Mouse (Mus musculus): Measurements from ENCODE around the gene Nrxn3.

Nrxn3 gene

DNA sequence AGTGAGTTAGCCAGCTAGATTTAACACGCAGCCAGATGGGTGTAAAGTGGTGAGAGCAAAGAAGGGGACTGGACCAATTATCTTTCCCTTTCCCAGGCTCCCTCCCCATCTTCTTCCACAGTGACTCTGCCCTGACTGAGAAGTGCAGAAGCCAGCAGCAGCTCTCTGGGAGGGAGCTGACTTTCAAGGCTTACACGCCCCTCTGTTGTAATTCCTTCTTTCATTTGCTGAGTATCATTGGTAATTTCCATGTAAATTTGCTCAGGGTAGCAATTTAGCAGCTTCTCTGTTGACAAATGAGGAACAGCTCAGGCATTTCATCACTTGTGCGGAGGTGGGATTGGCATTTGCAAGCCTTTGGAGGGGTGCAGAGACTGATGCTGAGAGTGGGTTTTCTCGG is 976.8 kb downstream of the Nrxn3 start:
- no peak for DNase-seq (ENCODE audit: low read depth, low spot score)

DNA sequence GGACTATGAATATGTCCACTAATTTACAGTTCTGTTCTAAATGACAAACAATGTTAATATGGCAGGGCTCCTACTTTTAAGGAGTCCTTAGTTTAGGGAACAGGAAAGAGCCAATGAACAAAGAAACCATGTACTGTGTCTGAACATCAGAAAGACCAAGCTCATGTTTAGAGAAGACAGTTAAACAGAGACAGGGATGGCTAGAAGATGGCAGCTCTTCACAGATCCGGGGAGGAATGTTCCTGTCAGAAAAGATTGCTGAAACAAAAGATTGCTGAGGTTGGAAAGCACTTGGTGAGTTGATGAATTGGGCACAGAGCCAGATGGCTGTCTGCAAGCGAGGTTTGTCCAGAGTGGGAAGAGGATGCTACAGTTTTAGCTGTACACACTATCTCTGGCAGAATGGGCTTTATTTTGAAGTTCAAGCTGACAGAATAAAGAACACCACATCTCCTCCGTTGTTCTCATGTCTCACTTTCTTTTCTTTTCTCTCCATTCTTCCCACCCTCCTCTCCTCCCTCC is 978.3 kb downstream of the Nrxn3 start:
- DNase-seq (ENCODE audit: low read depth, low spot score): no peak

DNA sequence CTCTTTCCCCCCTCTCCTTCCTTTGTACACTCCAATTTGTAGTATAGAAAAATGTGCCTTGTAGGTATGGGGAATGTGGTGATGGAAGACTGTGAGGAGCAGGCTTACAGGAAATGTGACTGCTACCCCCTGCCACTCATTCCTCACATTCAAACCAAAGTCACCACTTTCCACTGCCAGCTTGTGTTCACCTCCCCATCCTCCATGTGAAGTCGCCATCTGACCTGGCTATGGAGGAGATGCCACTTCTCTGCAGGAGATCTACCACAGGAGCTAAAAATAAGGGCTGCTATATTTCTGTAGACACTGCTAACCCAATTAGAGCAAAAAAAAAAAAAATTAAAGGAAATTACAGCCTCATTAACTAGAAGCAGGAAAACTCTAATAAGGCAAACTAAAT is 980.3 kb downstream of the Nrxn3 start:
- DNase-seq (ENCODE audit: low read depth, low spot score): no peak

DNA sequence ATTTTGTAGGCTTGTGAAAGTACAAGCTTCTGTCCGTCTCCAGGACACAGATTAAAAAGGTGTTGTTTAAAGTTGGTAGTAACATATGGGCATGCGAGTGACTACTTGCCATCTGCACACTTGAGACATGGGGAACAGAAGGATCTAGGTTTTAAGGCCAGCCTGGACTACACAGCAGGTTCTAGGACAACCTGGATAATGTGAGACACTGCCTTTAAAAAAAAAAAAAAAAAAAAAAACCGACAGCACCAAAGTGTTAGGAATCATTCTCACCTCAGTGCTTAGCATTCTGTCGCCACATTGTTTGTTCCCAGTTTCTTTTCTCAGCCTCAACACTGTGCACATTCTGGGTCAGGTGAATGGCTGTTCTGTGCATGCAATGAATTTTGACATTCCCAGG is 985.2 kb downstream of the Nrxn3 start:
- no peak for DNase-seq (ENCODE audit: low read depth, low spot score)

DNA sequence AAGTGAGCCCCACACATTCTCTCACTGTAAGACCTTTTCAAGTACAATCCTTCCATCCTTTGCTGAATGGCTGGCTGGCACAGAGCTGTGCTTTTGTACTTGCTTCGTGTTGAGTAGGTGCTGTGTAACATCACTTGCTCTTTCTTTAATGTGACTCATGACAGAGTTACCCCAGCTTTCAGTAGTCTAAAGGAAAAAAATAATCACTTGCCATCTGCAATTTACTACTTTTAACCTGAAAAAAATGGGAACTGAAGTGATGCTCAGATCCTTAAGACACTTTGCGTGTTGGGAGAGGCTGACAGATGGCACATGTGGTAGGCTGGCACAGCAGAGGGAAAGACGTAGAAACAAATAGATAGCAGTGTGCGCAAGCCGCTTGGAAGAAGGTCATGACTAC is 987.8 kb downstream of the Nrxn3 start:
- no peak for DNase-seq (ENCODE audit: low read depth, low spot score)

DNA sequence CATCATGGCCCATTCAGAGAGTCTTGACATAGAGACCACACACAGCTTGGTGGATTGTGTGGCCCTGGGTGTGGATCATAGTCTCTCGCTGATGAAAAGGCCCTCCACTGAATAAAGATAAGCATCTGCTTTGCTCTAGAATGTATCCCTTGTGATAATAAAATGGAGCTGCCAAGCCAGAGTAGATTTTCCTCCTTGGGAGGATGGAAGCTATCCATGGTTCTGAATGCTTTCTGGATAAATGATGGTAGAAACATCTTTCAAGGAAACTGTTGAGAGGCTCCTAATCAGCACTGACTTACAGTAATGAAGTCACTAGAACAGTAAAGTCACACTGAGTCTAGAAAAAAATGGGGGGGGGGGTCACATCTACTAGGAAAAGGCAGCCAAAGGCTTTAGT is 989.1 kb downstream of the Nrxn3 start:
- DNase-seq (ENCODE audit: low read depth, low spot score): no peak

DNA sequence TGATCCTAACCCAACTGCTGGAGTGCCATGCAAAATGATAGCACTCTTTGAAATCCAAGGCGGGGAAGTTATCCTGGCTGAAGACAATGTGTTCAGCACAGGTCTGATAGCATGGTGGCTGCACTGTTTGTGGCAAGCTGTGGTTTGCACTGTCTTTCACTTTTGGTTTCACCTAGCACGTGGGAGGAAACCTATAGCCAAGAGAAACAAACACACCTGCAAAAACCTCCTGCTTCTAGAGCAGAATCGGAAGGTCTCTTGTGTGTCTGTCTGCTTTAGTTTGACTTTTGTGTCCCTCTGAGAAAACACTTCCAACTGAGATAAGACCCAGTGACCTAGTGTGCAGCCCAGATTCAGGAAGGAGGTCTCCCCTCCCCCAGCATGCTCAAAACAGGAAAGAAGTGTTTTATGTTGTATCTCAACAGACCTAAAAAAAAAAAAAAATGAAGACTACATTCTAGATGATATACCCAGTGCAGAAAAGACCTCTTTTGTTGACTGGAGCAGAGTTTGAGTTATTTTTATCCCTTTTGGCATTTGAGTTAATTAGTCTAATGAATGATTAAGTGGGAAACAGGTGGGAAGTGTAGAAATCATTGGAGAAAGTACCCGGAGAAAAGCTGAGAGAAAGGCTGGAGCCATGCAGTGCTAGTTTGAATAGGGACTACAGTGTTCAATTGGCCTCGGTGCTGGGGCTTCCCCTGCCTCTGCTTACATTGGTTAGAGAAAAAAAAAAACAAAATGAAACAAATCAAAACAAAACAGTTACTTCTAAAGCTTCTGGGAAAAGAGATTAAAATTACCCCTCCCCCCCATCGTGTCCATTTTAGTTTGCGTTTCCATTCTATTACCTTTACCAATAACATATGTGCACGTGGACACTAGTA is 996.8 kb downstream of the Nrxn3 start:
- DNase-seq (ENCODE audit: low read depth, low spot score): no peak

DNA sequence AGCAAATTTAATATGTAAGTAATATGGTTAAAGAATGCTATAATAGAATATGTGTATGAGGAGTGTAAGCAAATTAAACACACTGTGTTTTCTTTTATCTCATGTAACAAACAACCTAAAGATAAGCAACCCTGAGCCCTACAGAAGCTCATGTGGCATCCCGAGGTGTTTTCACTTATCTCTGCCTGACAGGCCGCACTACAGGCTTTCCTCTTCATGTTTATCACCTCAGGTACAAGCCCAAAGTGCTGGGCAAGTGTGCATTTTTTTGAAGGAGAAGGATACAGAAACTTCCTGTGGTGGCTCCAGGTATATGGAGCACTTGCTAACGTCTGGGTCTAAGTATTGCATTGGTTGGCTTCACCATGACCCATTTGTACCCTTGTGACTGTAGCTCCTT is 998.3 kb downstream of the Nrxn3 start:
- no peak for DNase-seq (ENCODE audit: low read depth, low spot score)

DNA sequence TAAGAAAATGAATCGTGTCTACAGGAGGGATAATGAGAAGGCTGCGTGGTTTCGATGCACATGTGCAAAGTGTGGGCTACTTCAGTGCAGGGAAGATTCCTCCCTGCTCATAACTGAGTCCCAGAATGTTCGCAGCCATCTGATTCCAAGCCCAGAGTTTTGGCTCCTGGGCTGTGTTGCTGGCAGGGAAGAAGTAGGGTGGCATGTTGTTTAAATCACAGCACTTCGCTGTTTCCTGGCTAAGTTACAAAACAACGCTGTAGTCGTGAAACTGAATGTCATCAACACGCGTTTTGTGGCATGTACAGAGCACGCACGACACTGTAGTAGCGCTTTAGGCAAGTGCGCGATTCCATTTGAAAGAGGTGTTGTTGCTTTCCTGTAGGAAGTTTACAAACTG is 999.8 kb downstream of the Nrxn3 start:
- no peak for DNase-seq (ENCODE audit: low read depth, low spot score)

DNA sequence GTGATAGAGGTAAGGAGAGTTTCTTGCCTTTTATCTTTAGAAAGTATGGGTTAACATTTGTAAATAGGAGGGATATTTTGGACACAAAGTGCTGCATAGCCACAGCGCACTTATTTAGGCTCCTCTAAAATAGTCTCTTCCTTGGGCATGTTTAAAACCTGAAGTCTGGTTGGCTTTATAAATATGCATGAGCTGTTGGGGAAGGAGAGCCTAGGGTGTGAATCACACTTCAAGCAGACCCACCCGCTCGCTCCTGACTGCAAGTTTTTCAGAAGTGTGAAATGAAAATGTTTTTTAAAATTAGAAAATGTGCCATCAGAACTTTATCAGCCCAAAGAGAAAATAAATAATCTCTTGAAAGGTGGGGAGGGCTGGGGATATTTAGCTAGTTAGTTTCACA is 1001.4 kb downstream of the Nrxn3 start:
- DNase-seq (ENCODE audit: low read depth, low spot score): no peak

DNA sequence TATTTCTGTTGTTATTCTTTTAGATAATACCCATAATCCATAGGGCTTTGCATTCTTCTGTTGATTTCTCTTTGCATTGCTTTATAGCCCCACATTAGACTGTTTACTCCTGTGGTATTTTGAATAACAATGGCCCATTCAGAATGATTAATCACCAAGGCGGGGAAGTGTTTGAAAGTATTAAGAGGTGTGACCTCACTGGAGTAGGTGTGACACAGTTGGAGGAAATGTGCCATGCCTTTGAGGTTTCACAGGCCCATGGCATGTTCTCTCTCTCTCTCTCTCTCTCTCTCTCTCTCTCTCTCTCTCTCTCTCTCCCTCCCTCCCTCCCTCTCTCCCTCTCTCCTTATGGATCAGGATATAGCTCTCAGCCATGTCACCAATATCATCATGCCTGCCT is 1019.6 kb downstream of the Nrxn3 start:
- DNase-seq (ENCODE audit: low read depth, low spot score): no peak

DNA sequence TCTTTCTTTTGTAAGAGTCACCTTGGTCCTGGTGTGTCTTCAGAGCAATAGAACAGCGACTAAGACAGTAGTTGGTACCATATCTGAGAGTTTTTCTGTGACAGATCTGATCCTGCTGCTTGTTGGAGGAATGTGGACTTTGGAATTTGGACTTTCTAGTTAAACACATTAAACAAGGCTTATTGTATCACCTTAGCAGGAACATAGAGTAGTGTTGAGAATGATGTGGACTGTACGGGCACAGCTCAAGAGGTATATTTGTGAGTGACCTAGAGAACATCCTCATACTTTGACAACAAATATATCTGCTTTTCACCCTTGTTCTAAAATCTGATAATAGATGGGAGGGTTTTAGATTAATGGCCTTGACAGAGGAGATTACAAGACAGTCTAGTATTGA is 1020.1 kb downstream of the Nrxn3 start:
- no peak for DNase-seq (ENCODE audit: low read depth, low spot score)

DNA sequence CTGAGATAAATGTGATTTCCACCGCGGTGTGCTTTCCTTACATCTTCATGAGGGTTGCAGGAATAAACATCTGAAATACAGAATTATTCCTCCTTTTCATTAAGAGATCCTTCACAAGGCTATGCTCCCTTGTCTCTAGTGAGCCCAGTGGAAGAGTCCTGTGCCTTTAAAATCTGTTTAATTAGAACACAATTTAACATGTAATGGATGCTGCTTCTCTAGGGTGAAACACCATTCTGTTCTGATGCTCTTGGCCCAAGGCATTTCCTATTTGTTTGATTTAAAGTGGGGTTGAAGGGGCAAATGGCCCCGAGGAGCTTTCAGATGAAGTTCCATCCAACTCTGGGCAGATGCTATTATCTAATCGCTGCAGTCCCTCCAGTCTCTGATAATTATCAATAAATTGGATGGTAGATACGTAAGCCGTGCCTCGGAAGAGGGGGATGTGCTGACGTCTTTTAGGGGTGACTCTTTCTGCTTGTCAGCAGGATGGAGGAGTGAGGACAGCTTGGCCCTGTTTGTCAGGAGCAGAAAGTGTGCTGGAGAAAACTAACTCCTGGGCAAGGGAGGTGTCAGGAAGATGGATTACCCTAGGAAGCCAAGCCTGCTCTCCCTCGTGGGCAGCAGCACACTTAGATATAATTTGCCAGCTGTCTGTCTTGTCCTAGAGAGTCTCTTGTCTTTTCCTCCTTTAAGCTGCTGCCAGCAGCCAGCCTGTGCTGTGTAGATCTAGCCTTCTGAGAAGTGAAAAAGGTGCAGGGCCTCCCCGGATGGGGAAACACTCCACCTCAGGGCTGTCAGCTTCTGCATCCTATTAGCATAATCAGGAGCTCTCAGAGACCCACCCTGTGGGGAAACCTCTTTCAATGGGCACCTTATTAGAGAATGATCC is 1041.8 kb downstream of the Nrxn3 start:
- no peak for DNase-seq (ENCODE audit: low read depth, low spot score)

DNA sequence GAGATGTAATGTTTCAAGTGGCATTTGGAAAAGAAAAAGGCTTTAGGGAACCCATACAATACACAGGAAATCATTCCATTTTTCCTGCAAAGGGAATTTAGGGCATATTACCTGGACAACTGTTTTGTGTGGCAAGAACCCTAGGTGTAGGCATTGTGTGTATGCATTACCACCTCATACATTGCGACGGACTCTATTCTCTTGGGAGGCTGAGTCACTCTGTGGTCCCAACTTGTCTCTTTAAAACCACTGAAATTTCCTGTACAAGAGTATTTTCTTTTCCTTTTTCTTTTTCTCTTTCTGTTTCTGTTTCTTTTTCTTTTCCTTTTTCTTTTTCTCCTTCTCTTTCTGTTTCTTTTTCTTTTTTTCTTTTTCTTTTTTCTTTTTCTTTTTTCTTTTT is 1042.5 kb downstream of the Nrxn3 start:
- no peak for DNase-seq (ENCODE audit: low read depth, low spot score)

DNA sequence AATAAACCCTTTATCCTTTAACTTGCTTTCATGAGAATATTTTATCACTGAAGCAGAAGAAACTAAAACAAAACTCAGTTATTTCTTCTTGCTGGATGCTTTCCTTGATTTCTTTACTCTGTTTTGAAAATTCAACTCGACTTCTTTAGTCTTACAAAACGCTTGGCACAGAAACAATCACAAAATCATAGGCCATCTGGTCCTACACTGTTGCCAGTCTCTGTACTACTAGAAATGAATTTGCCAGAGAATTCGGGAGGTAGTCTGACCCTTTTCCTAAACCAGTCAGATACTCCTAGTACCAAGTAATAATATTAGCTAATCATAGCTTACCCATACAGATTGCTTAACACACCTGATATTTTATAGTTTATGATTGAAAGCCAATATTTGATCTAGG is 1066.1 kb downstream of the Nrxn3 start:
- no peak for DNase-seq (ENCODE audit: low read depth, low spot score)

DNA sequence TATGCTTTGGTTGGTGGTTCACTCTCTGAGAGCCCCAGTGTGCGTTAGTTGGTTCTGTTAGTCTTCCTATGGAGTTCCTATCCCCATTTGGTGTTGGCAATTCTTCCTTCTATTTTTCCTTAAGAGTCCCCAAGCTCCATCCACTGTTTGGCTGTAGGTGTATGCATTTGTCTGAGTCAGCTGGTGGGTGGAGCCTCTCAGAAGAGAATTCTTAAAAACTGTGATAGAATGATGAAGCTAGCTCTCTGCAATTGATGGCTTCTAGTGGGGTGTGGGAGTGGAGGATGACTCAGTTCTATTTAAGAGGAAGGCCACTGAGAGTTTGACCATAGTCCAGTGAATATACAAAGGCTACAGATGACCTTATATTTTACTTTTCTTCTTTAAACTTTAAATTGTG is 1067.3 kb downstream of the Nrxn3 start:
- no peak for DNase-seq (ENCODE audit: low read depth, low spot score)

DNA sequence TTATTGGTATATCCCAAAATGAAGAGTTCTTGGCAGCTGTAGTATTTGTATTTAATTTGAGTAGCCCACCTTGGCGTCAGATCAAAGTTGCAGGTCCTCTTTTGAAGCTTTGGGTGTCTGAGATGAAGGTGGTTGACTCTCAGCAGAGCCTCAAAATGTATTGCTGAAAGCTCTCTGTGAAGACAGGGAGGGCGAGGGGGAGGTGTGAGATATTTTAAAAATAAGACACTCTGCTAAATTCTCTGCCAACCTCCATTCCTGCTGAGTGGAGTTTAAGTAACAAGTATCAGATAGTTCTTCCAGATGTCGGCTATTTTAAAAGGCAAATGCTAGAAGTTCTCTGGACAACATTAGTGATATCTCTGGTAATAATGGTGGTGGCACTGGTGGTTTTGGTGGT is 1069.2 kb downstream of the Nrxn3 start:
- DNase-seq (ENCODE audit: low read depth, low spot score): no peak

DNA sequence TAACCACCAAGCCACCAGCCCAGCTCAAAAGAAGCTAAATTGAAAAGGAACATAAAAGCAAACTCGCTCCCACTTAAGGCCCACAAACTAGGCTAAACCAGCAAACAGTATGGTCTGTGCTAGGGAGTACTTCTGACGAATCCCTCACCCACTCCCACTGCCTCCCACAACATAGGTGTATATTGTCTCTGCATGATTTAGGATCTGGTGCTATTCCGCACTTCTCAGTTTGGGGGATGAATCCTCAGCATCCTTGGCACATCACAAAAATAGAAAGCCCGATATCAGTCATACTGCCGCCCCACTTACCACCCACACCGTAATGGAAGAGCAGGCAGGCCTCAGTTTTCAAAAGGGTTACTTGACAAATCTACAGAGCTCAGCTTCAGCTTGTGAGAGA is 1072.1 kb downstream of the Nrxn3 start:
- no peak for DNase-seq (ENCODE audit: low read depth, low spot score)

DNA sequence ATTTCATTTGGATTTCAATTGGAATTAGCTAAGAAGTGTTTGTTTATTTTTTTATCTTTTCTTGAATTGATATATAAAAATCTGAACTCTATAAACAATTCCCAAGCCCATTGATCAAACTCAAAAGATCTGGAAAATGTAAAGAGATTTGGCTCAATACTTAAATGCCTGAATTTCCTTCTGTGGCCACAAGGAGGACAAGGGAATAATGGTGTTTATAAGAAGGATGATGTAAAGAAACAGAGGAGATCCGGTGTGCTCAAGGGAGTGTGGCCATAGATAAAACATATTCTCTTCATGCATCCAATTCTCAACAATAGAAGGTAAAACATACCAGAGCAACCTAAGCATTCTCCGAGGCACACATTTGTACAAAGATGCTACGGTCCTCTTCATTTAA is 1085.5 kb downstream of the Nrxn3 start:
- no peak for DNase-seq (ENCODE audit: low read depth, low spot score)

DNA sequence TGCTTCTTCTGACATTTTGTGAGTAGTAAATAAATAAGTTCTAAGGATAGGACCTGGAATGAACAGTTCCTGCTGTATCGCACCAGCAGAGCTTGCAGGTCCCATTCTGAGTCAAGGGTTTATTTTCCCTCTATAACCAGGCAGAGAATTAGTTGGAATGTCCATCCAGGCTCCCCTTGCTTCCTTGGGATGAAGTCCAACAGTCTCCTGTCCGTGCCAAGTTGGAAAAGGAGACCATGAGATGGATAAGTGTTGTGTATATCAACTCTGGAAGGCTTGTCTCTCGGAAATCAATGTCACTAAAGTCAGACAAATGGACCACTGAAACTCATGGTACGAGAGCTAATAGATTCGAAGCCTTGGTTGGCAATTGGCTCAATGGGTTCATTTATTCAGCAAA is 1087.5 kb downstream of the Nrxn3 start:
- no peak for DNase-seq (ENCODE audit: low read depth, low spot score)

DNA sequence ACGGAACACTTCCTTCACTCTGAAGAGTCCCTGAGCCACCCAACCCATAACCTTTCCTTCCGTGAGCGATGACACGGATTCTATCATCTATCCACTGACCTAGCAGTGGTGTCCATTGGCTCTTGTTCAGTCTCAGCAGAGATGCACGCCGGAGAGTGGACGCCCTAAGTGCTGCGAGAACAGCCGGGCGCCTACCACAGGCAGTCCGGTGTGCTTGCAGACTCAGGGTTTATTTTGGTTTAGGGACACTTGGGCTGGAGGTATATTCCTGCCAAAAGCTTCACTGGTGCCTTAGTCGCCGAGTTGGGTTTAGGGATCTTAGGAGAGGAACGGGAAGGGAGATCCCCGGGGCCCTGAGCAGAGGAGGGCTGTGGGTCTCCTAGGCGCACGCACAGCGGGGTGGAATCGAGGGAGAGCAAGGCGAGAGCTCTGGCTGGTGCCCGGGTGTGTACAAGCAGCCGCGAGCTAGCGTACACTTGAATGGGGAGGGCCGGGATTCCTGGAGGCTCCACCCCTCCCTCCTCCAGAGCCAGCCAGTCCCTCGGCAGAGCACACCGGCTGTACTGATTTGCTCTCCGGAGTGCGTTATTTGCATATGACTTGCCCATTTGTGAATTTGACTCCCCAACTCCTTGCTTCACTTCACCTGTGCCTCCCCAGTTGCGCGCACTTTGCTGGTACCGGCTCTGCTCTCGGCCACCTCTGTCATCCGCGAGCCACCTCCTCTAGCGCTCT is 1089.3 kb downstream of the Nrxn3 start:
- peak; percentile 73 for DNase-seq (ENCODE audit: low read depth, low spot score)

Measured in WW6 (cell line).